8 mouse cellular contexts compared by ENCODE assay signal in genomic region chr11:58171459-58172091, GRCm38 (mm10). TPM values are rescaled to one million over a fixed set of nuclear protein-coding genes. Genes with fewer than 3 reads are reported as not detected.
DNase-seq lines count a peak whose midpoint lies in the region; ATAC-seq and TF ChIP-seq lines count a peak whose summit lies in the region.

Gene Mrpl22, plus strand, starts transcription at chr11:58171661.

- TF ChIP-seq CTCF in cortical plate, adult 2 months (IDR thresholded peaks at IDR 0.05; ENCODE audit: extremely low read depth, insufficient read depth, low read length): no peak

- H3K27me3 ChIP-seq in megakaryocyte, embryonic 14.5 days (replicated peaks): no peaks in the 10 kb centered on the region

- no peaks in the 10 kb centered on the region for H3K9me3 ChIP-seq in megakaryocyte, embryonic 14.5 days

- H3K27ac ChIP-seq in cortical plate, adult 2 months (ENCODE audit: insufficient read depth, low read length): no peak within 1 kb of the TSS

- peak; percentile 54 for ATAC-seq in activated CD4-positive, CD25-positive, alpha-beta regulatory T cell, adult 4 months

- TF ChIP-seq POLR2A in cortical plate, adult 2 months (IDR thresholded peaks at IDR 0.05; ENCODE audit: extremely low read depth, insufficient read depth, low read length): peak; percentile 64; the same call in 1 of the 2 replicates

- peaks cover 42% of the 10 kb centered on the region for H3K36me3 ChIP-seq in megakaryocyte, embryonic 14.5 days (replicated peaks; ENCODE audit: low read length)

- DNase-seq in gastrocnemius, adult 8-10 months (ENCODE audit: low spot score in 2 of 2): peak; percentile 87 to 91
- peak; percentile 98 for DNase-seq in hindlimb bud, embryonic 11.5 days (ENCODE audit: extremely low spot score, low read depth, low spot score)
- DNase-seq in left cerebral cortex, adult 8-10 months (ENCODE audit: low spot score in 2 of 2): peak; percentile 92 to 95
- DNase-seq in right cerebral cortex, postnatal 10 days (ENCODE audit: low spot score in 2 of 2): peak; percentile 97 to 98
- DNase-seq in urinary bladder, postnatal 25 days (ENCODE audit: low spot score): peak; percentile 97

- peak within 1 kb of the TSS; percentile 88 for H3K4me3 ChIP-seq in cortical plate, adult 2 months (ENCODE audit: insufficient read depth, low read length)
- H3K4me3 ChIP-seq in megakaryocyte, embryonic 14.5 days (replicated peaks): peak within 1 kb of the TSS; percentile 97

- peaks cover 5% of the 10 kb centered on the region; the same call in 1 of the 2 replicates for H3K4me1 ChIP-seq in cortical plate, adult 2 months (ENCODE audit: control insufficient read depth, insufficient read depth, low read length)
- H3K4me1 ChIP-seq in megakaryocyte, embryonic 14.5 days: peaks cover 34% of the 10 kb centered on the region

RNA-seq across cellular contexts. Expression of gene Mrpl22, which starts in this region (rescaled TPM):
- polyA plus RNA-seq in activated CD4-positive, CD25-positive, alpha-beta regulatory T cell, adult 4 months (2017; shearing (Covaris generic)): 10 to 100 TPM; 63.7 to 66.7 TPM
- polyA plus RNA-seq in cortical plate, adult 2 months (2012; rRNA removed): 50.0 and 50.1 TPM in 2 replicates
- 10 to 100 TPM; 33.9 to 39.7 (median 37.6) TPM for total RNA-seq in gastrocnemius, adult 8-10 months (2022)
- total RNA-seq in left cerebral cortex, adult 8-10 months (2022): 10 to 100 TPM; 25.9 to 37.3 (median 35.7) TPM
- 13.3 and 15.7 TPM in 2 replicates for polyA plus RNA-seq in megakaryocyte, embryonic 14.5 days (2012; ENCODE audit: insufficient read depth, low replicate concordance)
